Mouse (Mus musculus) layer of hippocampus, adult 2 months (tissue): ENCODE measurements at regions not wholly inside any gene's neighbourhood (a gene's known extent, or its start where the extent isn't known, plus 50 kb on each side); places are given as distances from the start of the nearest gene placed in this dataset.

Experiments used
- DNase-seq, 2 experiments: peaks; one replicate each; pipeline ENCODE4 v3.0.0; 2022; ENCODE audit warnings: low spot score in 2 of 2
- H3K27ac ChIP-seq: fragments of 200-600 bp; 2 replicates; pipeline ENCODE4 v1.8.1; 2022
- H3K4me3 ChIP-seq: fragments of 200-600 bp; 2 replicates; pipeline ENCODE4 v1.8.1; 2022; ENCODE audit warnings: mild to moderate bottlenecking
- CTCF ChIP-seq: fragments of 200-600 bp; conservative IDR thresholded peaks from 2 replicates; pipeline ENCODE4 v1.8.1; 2022; ENCODE audit warnings: antibody characterized with exemption, mild to moderate bottlenecking, moderate library complexity

- no peak overlapping the region for H3K27ac ChIP-seq
Measured at GRCm38 (mm10) chr15:87384279-87385066, 159.6 kb upstream of the Fam19a5 start.

GRCm38 (mm10) chr15:87386513-87386983 is 157.6 kb upstream of the Fam19a5 start:
- DNase-seq, result no peak
- H3K4me3 ChIP-seq, result no peak overlapping the region
- TF ChIP-seq CTCF, result no peak
- no peak overlapping the region for H3K27ac ChIP-seq

More at GRCm38 (mm10) chr15:87384279-87385066, 159.6 kb upstream of the Fam19a5 start:
- H3K4me3 ChIP-seq, result no peak overlapping the region
- TF ChIP-seq CTCF, result no peak
- no peak for DNase-seq

DNA sequence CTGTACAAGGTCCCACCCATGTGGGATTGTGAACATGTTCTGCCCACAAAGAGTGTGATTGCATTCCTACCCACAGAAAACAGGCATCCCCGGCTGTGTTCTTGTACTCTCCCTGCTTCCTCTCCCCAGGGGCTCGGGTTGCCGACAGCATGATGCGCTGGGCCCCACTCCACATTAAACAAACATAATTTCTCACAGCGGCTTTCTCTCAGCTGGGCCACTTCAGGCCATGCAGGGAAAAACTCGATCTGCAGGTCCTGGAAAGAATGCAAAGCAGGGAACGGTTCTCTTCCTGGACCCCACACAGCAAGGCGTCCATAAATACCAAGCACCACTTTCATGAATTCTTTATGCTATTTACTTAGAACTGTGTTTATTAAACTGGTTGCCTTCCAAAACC is 152.7 kb upstream of the Fam19a5 start:
- DNase-seq, result no peak
- TF ChIP-seq CTCF, result no peak
- Histone ChIP-seq H3K27ac (no peak overlapping the region), H3K4me3 (no peak overlapping the region)

DNA sequence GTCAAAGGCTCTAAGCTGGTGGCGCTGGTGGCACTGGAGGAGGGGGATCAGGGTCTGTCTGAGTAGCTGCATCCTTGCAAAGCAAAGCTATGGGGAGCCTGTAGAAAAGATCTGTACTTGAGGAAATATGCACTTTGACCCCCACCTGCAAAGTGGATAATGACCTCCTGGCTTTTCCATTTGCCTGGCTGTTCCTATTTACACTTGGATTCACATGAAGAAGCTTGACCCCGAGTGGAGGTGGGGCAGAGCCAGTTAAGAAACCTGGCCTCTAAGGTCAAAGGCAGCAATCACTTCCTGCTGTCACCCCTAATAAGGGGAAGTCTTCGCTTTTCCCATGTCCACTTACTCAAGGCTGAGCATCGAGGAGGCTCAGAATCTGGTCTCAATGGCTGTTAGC is 145.7 kb upstream of the Fam19a5 start:
- Histone ChIP-seq H3K4me3 (no peak overlapping the region), H3K27ac (no peak overlapping the region)
- DNase-seq, result no peak
- TF ChIP-seq CTCF, result no peak

DNA sequence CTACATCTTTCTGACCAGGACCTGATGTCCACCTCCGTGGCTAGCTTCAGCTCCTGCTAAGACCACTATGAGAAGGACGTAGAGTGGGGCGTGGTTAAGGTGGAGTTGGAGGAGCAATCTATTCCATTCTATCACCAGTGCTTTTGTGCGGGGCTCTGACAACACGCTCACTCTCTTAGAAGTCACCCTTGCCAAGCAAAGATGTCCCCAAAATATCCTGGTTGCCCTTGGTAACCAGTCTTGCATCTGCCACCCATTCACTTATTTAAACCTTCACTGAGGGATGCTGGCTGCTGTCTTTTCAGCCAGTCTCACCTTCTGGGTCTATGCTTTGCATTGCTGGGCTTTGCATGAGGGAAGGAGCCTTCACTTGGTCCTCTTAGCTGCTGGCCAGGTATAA is 138.4 kb upstream of the Fam19a5 start:
- peak; percentile 23 to 55 for DNase-seq
- TF ChIP-seq CTCF, result no peak
- Histone ChIP-seq H3K4me3 (no peak overlapping the region), H3K27ac (peak overlapping the region; percentile 32; the same call in 1 of the 2 replicates)

GRCm38 (mm10) chr15:87411978-87412377 is 132.1 kb upstream of the Fam19a5 start:
- TF ChIP-seq CTCF, result no peak
- no peak for DNase-seq
- H3K27ac ChIP-seq, result no peak overlapping the region
- H3K4me3 ChIP-seq, result no peak overlapping the region

DNA sequence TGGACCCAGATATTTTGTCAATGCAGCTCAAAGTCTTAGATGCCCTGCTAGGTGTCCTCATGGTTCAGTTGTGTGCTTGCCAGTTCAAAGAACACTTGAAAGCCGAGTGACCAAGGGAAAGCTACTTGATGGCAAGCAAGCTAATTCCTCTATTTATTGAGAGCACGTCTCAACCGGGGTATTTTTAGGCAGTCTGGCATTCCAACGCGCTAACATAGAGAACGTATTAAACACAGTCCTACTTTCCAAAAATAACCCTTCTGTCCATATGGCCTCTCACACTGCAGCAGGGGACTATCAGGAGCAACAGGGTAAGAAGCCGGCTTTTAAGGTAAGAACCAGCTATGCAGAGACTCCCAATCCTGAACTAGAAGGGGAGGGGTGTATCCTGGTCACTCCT is 128.1 kb upstream of the Fam19a5 start:
- no peak for DNase-seq
- Histone ChIP-seq H3K27ac (no peak overlapping the region), H3K4me3 (no peak overlapping the region)
- TF ChIP-seq CTCF, result no peak

- no peak for TF ChIP-seq CTCF
- H3K27ac ChIP-seq, result peak overlapping the region; percentile 70
- DNase-seq, result peak; percentile 47 to 61
- no peak overlapping the region for H3K4me3 ChIP-seq
Measured at GRCm38 (mm10) chr15:87421743-87422142, 122.4 kb upstream of the Fam19a5 start.

GRCm38 (mm10) chr15:87433306-87433705 is 110.8 kb upstream of the Fam19a5 start:
- DNase-seq, result no peak
- no peak for TF ChIP-seq CTCF
- no peak overlapping the region for H3K4me3 ChIP-seq
- H3K27ac ChIP-seq, result no peak overlapping the region

DNA sequence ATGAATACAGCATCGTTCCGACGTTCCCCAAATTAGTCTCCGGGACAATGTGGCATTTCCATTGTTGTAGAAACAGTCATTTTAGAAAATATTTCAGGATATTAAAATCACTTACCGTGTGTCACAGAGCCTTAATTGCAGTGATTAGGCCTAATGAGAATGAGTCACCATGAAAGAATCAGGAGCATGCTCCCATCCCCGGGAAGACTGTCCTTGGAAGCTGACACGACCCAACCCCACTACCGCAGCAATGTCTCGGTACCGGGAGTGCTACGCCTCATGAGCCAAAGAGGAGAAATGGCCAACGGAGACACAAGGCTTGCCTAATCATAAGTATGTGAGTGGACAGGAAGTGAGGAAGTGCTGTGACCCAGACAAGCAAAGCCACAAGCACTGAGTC is 110.2 kb upstream of the Fam19a5 start:
- DNase-seq, result no peak
- no peak overlapping the region for H3K27ac ChIP-seq
- no peak overlapping the region for H3K4me3 ChIP-seq
- TF ChIP-seq CTCF, result no peak

GRCm38 (mm10) chr15:87435566-87435965 is 108.5 kb upstream of the Fam19a5 start:
- no peak for TF ChIP-seq CTCF
- no peak overlapping the region for H3K27ac ChIP-seq
- H3K4me3 ChIP-seq, result no peak overlapping the region
- DNase-seq, result no peak

DNA sequence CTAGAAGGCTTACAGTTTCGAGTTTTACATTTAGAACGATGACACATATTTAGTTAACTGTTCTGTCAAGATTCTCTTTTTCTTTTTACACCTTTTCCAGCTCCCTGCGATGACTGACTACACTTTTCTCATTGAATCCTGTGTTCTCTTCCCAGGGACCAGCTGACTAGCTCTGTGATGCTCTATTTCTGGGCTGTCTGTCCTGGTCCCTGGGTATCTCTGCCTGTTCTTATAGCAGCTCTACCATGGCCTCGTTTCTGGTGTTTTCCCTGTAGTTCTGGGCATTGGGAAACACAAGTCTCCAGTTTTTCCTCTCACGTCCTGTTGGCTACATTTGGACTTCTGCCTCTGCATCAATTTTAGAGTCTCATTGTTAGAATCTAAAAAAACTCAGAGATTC is 106.5 kb upstream of the Fam19a5 start:
- no peak overlapping the region for H3K27ac ChIP-seq
- TF ChIP-seq CTCF, result no peak
- DNase-seq, result no peak
- H3K4me3 ChIP-seq, result no peak overlapping the region

DNA sequence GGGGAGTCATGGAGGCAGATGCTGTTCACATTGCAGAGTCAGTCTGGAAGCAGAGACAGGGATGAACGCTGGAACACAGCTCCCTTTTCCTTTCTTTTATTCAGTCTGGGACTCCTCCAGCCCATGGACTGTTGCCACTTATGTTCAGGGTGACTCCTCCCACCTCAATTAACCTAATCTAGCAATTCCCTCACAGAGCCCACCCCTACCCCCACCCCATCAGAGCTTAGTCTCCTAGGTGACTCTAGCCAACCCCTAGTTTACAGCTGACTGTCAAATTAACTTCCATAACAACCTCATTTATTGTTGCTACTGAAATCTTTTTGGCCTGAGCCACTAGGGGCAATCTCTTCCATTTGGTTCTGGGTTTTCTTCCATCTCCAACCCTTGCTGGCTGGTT is 85.2 kb upstream of the Fam19a5 start:
- Histone ChIP-seq H3K27ac (no peak overlapping the region), H3K4me3 (no peak overlapping the region)
- TF ChIP-seq CTCF, result peak; percentile 20; the same call in 1 of the 2 replicates
- no peak for DNase-seq

DNA sequence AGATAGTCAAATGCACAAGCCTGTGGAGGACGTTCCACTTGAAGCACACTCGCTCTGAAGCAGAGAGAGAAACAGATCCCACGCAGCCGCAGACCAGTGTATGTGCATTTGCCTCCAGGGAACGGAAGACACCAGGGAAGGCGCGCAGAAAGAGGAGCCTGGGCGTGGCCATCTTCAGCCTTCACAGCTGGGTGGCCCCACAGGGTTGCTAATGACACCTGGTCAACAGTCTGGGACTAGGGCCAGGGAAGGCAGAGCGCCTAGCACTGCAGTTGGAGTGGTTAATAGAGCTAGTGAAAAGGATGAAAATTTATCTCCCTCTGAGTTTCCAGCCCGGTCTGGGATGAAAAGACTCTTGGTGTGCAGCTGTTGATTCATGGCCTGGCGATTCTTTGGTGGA is 67.9 kb upstream of the Fam19a5 start:
- no peak for DNase-seq
- H3K4me3 ChIP-seq, result no peak overlapping the region
- no peak for TF ChIP-seq CTCF
- H3K27ac ChIP-seq, result no peak overlapping the region
